Comparison of ENCODE assay signal across 17 mouse cellular contexts in the genomic region with DNA sequence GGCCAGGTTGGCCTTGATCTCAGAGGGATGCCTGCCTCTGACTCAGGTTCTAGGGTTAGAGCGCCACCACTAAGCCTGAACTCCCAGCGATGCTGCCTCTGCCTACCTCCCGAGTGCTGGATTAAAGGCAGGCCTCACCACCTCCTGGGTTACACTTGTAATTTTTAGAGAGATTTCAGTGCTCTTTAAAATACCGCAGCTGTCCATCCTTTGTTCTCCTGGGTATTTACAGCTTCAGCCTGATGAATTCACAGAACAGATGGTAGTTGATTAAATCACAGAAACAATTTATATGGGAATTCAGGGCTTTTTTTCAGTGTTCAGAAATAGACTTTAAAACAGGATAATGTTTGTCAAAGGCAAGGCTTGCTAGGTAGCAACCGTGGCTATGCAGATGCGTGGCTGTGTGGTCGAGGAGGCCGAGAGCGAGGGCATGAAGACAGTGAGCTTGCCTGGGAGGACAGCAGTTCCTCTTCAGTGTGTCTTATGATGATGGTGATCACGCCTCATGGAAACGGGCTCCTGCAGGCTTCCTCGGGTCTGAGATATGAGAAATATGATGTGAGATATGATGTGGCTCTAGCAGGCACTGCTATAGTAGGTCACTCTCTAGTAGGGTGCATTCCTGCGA. TPM values are rescaled to one million over a fixed set of nuclear protein-coding genes. Genes with fewer than 3 reads are reported as not detected.
DNase-seq lines count a peak whose midpoint lies in the region; ATAC-seq and TF ChIP-seq lines count a peak whose summit lies in the region.
"Had no signal": no experiment of that assay in that cellular context is flagged by ENCODE, and none has a peak within 500 bp of the region (broad histone marks: within the 10 kb centered on the region; RNA-seq: fewer than 3 reads in every experiment).

No protein-coding gene starts in this region.

- no peak overlapping the region for H3K9ac ChIP-seq in hindbrain, postnatal 0 days (replicated peaks; ENCODE audit: low read length)
- no peak overlapping the region for H3K9ac ChIP-seq in hindbrain, embryonic 11.5 days (ENCODE audit: low read depth, low read length)
- H3K9ac ChIP-seq in midbrain, embryonic 13.5 days (replicated peaks) = no peak overlapping the region
- H3K9ac ChIP-seq in neural tube, embryonic 15.5 days (replicated peaks) = no peak overlapping the region
- H3K9ac ChIP-seq: embryonic facial prominence, embryonic 15.5 days; heart, embryonic 13.5 days; liver, embryonic 14.5 days had no signal

- 0 out of 2 replicates have a peak overlapping the region, but pooled peaks have one; percentile 3 for H3K27ac ChIP-seq in hindbrain, postnatal 0 days
- H3K27ac ChIP-seq in hindbrain, embryonic 11.5 days (ENCODE audit: low read depth, low read length) = no peak overlapping the region
- 0 out of 2 replicates have a peak overlapping the region, but pooled peaks have one; percentile 19 for H3K27ac ChIP-seq in midbrain, embryonic 13.5 days
- H3K27ac ChIP-seq in midbrain, embryonic 10.5 days (replicated peaks) = no peak overlapping the region
- H3K27ac ChIP-seq in cortical plate, adult 2 months (ENCODE audit: insufficient read depth, low read length) = 0 out of 2 replicates have a peak overlapping the region, but pooled peaks have one; percentile 58
- 0 out of 2 replicates have a peak overlapping the region, but pooled peaks have one; percentile 66 for H3K27ac ChIP-seq in neural tube, embryonic 15.5 days (replicated peaks)
- H3K27ac ChIP-seq: embryonic facial prominence, embryonic 15.5 days; heart, embryonic 13.5 days; liver, embryonic 14.5 days; stomach, postnatal 0 days had no signal

- no peaks in the 10 kb centered on the region for H3K27me3 ChIP-seq in hindbrain, postnatal 0 days (ENCODE audit: insufficient read depth, low read length)
- H3K27me3 ChIP-seq in hindbrain, embryonic 11.5 days (ENCODE audit: control insufficient read depth, insufficient read depth, low read length) = no peaks in the 10 kb centered on the region
- H3K27me3 ChIP-seq in midbrain, embryonic 13.5 days = no peaks in the 10 kb centered on the region
- no peaks in the 10 kb centered on the region for H3K27me3 ChIP-seq in midbrain, embryonic 10.5 days (ENCODE audit: low read depth, poor library complexity, severe bottlenecking)
- H3K27me3 ChIP-seq in neural tube, embryonic 15.5 days (replicated peaks) = no peaks in the 10 kb centered on the region
- H3K27me3 ChIP-seq: embryonic facial prominence, embryonic 15.5 days; heart, embryonic 13.5 days had no signal

- peaks cover 84% of the 10 kb centered on the region for H3K36me3 ChIP-seq in hindbrain, postnatal 0 days (ENCODE audit: insufficient read depth, low read length)
- H3K36me3 ChIP-seq in hindbrain, embryonic 11.5 days (ENCODE audit: control insufficient read depth, insufficient read depth, low read length) = peaks cover 25% of the 10 kb centered on the region; the same call in 1 of the 2 replicates
- peaks cover 99% of the 10 kb centered on the region for H3K36me3 ChIP-seq in midbrain, embryonic 13.5 days
- peaks cover 100% of the 10 kb centered on the region for H3K36me3 ChIP-seq in midbrain, embryonic 10.5 days
- H3K36me3 ChIP-seq in neural tube, embryonic 15.5 days = peaks cover 90% of the 10 kb centered on the region

- no peaks in the 10 kb centered on the region for H3K9me3 ChIP-seq in hindbrain, postnatal 0 days (ENCODE audit: low read length)
- no peaks in the 10 kb centered on the region for H3K9me3 ChIP-seq in hindbrain, embryonic 11.5 days (ENCODE audit: control insufficient read depth, low read length)
- H3K9me3 ChIP-seq in midbrain, embryonic 13.5 days = no peaks in the 10 kb centered on the region
- H3K9me3 ChIP-seq in midbrain, embryonic 10.5 days (replicated peaks) = no peaks in the 10 kb centered on the region
- H3K9me3 ChIP-seq in neural tube, embryonic 15.5 days (replicated peaks) = no peaks in the 10 kb centered on the region
- H3K9me3 ChIP-seq: embryonic facial prominence, embryonic 15.5 days; G1E; heart, embryonic 13.5 days had no signal

- no peak for TF ChIP-seq POLR2A in cortical plate, adult 2 months (IDR thresholded peaks at IDR 0.05; ENCODE audit: extremely low read depth, insufficient read depth, low read length)

- H3K4me1 ChIP-seq in hindbrain, postnatal 0 days (ENCODE audit: insufficient read depth, low read length) = no peaks in the 10 kb centered on the region
- H3K4me1 ChIP-seq in hindbrain, embryonic 11.5 days (replicated peaks; ENCODE audit: control insufficient read depth, insufficient read depth, low read length) = no peaks in the 10 kb centered on the region
- no peaks in the 10 kb centered on the region for H3K4me1 ChIP-seq in midbrain, embryonic 13.5 days (replicated peaks)
- no peaks in the 10 kb centered on the region for H3K4me1 ChIP-seq in midbrain, embryonic 10.5 days
- peaks cover 5% of the 10 kb centered on the region for H3K4me1 ChIP-seq in cortical plate, adult 2 months (ENCODE audit: control insufficient read depth, insufficient read depth, low read length)
- no peaks in the 10 kb centered on the region for H3K4me1 ChIP-seq in neural tube, embryonic 15.5 days
- H3K4me1 ChIP-seq: embryonic facial prominence, embryonic 15.5 days had no signal

- no peak for ATAC-seq in hindbrain, postnatal 0 days
- no peak for ATAC-seq in hindbrain, embryonic 11.5 days (ENCODE audit: low FRiP score)
- ATAC-seq in midbrain, embryonic 13.5 days = no peak
- no peak for ATAC-seq in neural tube, embryonic 15.5 days (ENCODE audit: low FRiP score)

- no peak overlapping the region for H3K4me3 ChIP-seq in hindbrain, postnatal 0 days (ENCODE audit: low read length)
- H3K4me3 ChIP-seq in hindbrain, embryonic 11.5 days (ENCODE audit: low read depth, low read length) = no peak overlapping the region
- H3K4me3 ChIP-seq in midbrain, embryonic 13.5 days (replicated peaks) = no peak overlapping the region
- no peak overlapping the region for H3K4me3 ChIP-seq in midbrain, embryonic 10.5 days
- H3K4me3 ChIP-seq in cortical plate, adult 2 months (ENCODE audit: insufficient read depth, low read length) = no peak overlapping the region
- no peak overlapping the region for H3K4me3 ChIP-seq in neural tube, embryonic 15.5 days (replicated peaks)
- H3K4me3 ChIP-seq: embryonic facial prominence, embryonic 15.5 days; heart, embryonic 13.5 days had no signal

- no peak for TF ChIP-seq CTCF in hindbrain, postnatal 0 days (IDR thresholded peaks at IDR 0.05; ENCODE audit: low read depth)
- TF ChIP-seq CTCF in cortical plate, adult 2 months (IDR thresholded peaks at IDR 0.05; ENCODE audit: extremely low read depth, insufficient read depth, low read length) = no peak

- H3K4me2 ChIP-seq in hindbrain, postnatal 0 days (ENCODE audit: low read depth, low read length) = no peak overlapping the region
- H3K4me2 ChIP-seq in hindbrain, embryonic 11.5 days (replicated peaks; ENCODE audit: low read depth, low read length) = no peak overlapping the region
- no peak overlapping the region for H3K4me2 ChIP-seq in midbrain, embryonic 13.5 days (replicated peaks)
- no peak overlapping the region for H3K4me2 ChIP-seq in neural tube, embryonic 15.5 days
- H3K4me2 ChIP-seq: embryonic facial prominence, embryonic 15.5 days; heart, embryonic 13.5 days had no signal

- 78% methylated on average over 13 of the region's 13 CpGs for WGBS in hindbrain, postnatal 0 days
- WGBS in hindbrain, embryonic 11.5 days = 91% methylated on average over 13 of the region's 13 CpGs
- WGBS in midbrain, embryonic 13.5 days = 74% methylated on average over 13 of the region's 13 CpGs
- 93% methylated on average over 13 of the region's 13 CpGs for WGBS in midbrain, embryonic 10.5 days
- 69% methylated on average over 13 of the region's 13 CpGs for WGBS in neural tube, embryonic 15.5 days

- DNase-seq in hindbrain, postnatal 0 days (ENCODE audit: low spot score) = no peak
- no peak for DNase-seq in hindbrain, embryonic 11.5 days (ENCODE audit: low spot score)
- DNase-seq in midbrain, embryonic 10.5 days (ENCODE audit: low spot score) = no peak
- no peak for DNase-seq in adrenal gland, adult 2 months
- DNase-seq: adrenal gland, adult 8-10 months; cerebellum, adult 8-10 months; kidney, adult 18-20 months; kidney, postnatal 25 days; lung, postnatal 14 days had no signal

RNA-seq across cellular contexts. Expression of gene Xrcc3, which starts 22.1 kb away (rescaled TPM):
- total RNA-seq in hindbrain, postnatal 0 days (2014; rRNA removed) = 16.8 and 17.4 TPM in 2 replicates
- polyA plus RNA-seq in hindbrain, postnatal 0 days (2015; fragmentation: Nextera tagmentation; extraction: Ambion mirVana) = 2.6 and 2.7 TPM in 2 replicates
- 8.2 and 9.8 TPM in 2 replicates for polyA plus RNA-seq in hindbrain, embryonic 11.5 days (2014; fragmentation: Nextera tagmentation; extraction: Ambion mirVana)
- polyA plus RNA-seq in midbrain, embryonic 13.5 days (2015; fragmentation: Nextera tagmentation; extraction: Ambion mirVana) = 3.9 and 4.4 TPM in 2 replicates
- 16.7 and 18.2 TPM in 2 replicates for polyA plus RNA-seq in midbrain, embryonic 10.5 days (2016; fragmentation: Nextera tagmentation; extraction: Ambion mirVana)
- 10.5 and 13.8 TPM in 2 replicates for polyA plus RNA-seq in cortical plate, adult 2 months (2012; rRNA removed)
- 2.5 and 4.6 TPM in 2 replicates for polyA plus RNA-seq in neural tube, embryonic 15.5 days (2015; fragmentation: Nextera tagmentation; extraction: Ambion mirVana)
- total RNA-seq in adrenal gland, adult 2 months (2021) = 10 to 100 TPM in 1 of 2 experiments, 1 to 10 TPM in 1; 8.8 to 17.8 TPM
- 19.7 and 22.5 TPM in 2 replicates for polyA plus RNA-seq in adrenal gland, adult 2 months (2012; rRNA removed)

RNA-seq across cellular contexts. Expression of gene Zfyve21, which starts 22.4 kb away (rescaled TPM):
- 43.4 and 44.3 TPM in 2 replicates for total RNA-seq in hindbrain, postnatal 0 days (2014; rRNA removed)
- 44.8 and 48.3 TPM in 2 replicates for polyA plus RNA-seq in hindbrain, postnatal 0 days (2015; fragmentation: Nextera tagmentation; extraction: Ambion mirVana)
- 54.2 and 54.7 TPM in 2 replicates for polyA plus RNA-seq in hindbrain, embryonic 11.5 days (2014; fragmentation: Nextera tagmentation; extraction: Ambion mirVana)
- 34.7 and 36.6 TPM in 2 replicates for polyA plus RNA-seq in midbrain, embryonic 13.5 days (2015; fragmentation: Nextera tagmentation; extraction: Ambion mirVana)
- 75.3 and 79.2 TPM in 2 replicates for polyA plus RNA-seq in midbrain, embryonic 10.5 days (2016; fragmentation: Nextera tagmentation; extraction: Ambion mirVana)
- 39.5 and 39.8 TPM in 2 replicates for polyA plus RNA-seq in cortical plate, adult 2 months (2012; rRNA removed)
- polyA plus RNA-seq in neural tube, embryonic 15.5 days (2015; fragmentation: Nextera tagmentation; extraction: Ambion mirVana) = 39.8 and 64.0 TPM in 2 replicates
- total RNA-seq in adrenal gland, adult 2 months (2021) = 100 to 1,000 TPM in 1 of 2 experiments, 10 to 100 TPM in 1; 63.4 to 125 TPM
- polyA plus RNA-seq in adrenal gland, adult 2 months (2012; rRNA removed) = 124 and 125 TPM in 2 replicates

RNA-seq across cellular contexts. Expression of gene Klc1, which starts 32.9 kb away (rescaled TPM):
- total RNA-seq in hindbrain, postnatal 0 days (2014; rRNA removed) = 421 and 496 TPM in 2 replicates
- 583 and 600 TPM in 2 replicates for polyA plus RNA-seq in hindbrain, postnatal 0 days (2015; fragmentation: Nextera tagmentation; extraction: Ambion mirVana)
- 345 and 366 TPM in 2 replicates for polyA plus RNA-seq in hindbrain, embryonic 11.5 days (2014; fragmentation: Nextera tagmentation; extraction: Ambion mirVana)
- polyA plus RNA-seq in midbrain, embryonic 13.5 days (2015; fragmentation: Nextera tagmentation; extraction: Ambion mirVana) = 545 and 546 TPM in 2 replicates
- polyA plus RNA-seq in midbrain, embryonic 10.5 days (2016; fragmentation: Nextera tagmentation; extraction: Ambion mirVana) = 189 and 265 TPM in 2 replicates
- 790 and 835 TPM in 2 replicates for polyA plus RNA-seq in cortical plate, adult 2 months (2012; rRNA removed)
- 504 and 568 TPM in 2 replicates for polyA plus RNA-seq in neural tube, embryonic 15.5 days (2015; fragmentation: Nextera tagmentation; extraction: Ambion mirVana)
- 100 to 1,000 TPM in 1 of 2 experiments, 10 to 100 TPM in 1; 87.7 to 107 TPM for total RNA-seq in adrenal gland, adult 2 months (2021)
- 61.6 and 71.6 TPM in 2 replicates for polyA plus RNA-seq in adrenal gland, adult 2 months (2012; rRNA removed)

Comparison
In these comparisons a context has a peak if more than half of its experiments do, and no peak if none do; other contexts are left out.
1. H3K27ac ChIP-seq: peak in hindbrain, postnatal 0 days (single experiment), midbrain, embryonic 13.5 days (single experiment), cortical plate, adult 2 months (single experiment) and neural tube, embryonic 15.5 days (single experiment); none in hindbrain, embryonic 11.5 days (single experiment) and midbrain, embryonic 10.5 days (single experiment).